Mouse (Mus musculus) heart, postnatal 25 days (tissue): ENCODE measurements around the gene Evi2a. TPM values are rescaled to one million over a fixed set of nuclear protein-coding genes. Genes with fewer than 3 reads are reported as not detected.
A peak's percentile ranks its signal among the peaks of the same experiment; 100 is the strongest.

Experiments used
- DNase-seq: peaks from one replicate; pipeline ENCODE4 v3.0.0; 2022; ENCODE audit warnings: low spot score
- intact Hi-C: fragments of 180-260 bp; cut with DNase I; formaldehyde crosslinking; loops from one replicate; pipeline ENCODE4 v1.15.1; 2025
- total RNA-seq, 2 experiments: library from RNA; stranded (reverse); gene quantifications; 2 replicates each; pipeline ENCODE4 v1.2.3; 2021

Evi2a gene
- total RNA-seq, 2 experiments from 2014 or later, result 1.9 to 2.8 TPM

DNA sequence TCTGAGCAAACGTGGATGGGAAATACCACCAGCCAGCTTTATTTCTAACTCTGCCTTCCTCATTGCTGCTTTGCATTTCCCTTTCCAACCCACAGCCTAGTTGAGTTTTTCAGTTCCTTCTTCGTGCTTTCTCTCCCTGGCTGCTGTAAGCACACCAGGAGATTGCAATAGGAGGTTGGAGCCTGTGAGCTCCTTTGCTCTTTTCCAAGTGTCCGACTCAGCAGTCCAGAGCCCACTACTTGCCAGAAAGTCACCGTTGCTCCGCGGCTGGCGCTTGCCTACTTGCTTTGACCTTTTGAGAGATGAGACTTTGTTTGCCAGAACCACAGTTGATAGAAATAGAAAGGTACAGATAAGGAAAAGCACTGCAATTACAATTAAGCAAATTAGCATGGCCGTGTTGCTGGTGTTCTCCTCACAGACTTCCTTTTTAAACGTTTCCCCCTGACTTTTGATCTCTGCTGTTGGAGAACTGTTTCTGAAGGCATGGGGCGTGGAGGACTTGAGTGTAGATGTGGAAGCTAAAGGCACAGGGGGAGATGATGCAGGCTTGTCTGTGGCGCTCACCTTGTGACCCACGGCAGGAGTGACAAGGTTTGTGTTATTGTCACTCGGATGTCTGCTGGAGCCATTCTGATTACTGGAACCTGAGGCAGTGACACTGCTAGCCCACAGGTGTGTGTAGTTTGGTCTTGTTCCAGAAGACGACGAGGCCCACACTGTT is 3.2 kb downstream of the Evi2a start:
- intact Hi-C loops, result no loop called here
- DNase-seq, result peak; percentile 9

DNA sequence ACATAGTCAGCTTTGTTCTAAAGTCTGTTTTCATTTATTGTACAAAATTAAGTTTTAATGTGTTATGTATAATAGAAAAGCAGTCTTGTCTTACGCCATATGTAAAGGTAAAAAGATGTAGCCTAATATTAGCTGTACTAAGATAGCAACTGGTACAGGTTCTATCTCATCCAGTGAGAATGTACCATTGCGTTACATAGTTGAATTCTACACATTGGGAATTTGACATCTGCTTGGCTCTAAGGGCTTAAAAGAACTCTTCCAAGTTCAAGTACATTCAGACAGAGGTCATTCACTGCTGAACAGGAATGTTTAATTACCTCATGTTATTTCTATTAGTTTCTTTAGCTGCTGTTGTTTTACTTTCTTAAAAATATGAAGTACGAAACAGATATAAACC is 3.9 kb downstream of the Evi2a start:
- no peak for DNase-seq
- intact Hi-C loops, result no loop called here

DNA sequence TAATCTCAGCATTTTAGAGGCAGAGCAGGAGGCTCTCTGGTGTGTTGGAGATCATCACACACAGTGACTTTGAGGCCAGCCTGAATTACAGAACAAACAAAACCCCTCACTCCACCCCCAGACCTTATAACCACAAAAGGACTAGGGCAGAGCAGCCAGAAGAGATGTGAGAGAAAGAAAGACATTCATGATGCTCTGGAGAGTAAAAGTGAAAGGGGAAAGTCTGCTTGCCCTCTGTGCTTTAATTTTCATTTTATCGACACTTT is 6.2 kb downstream of the Evi2a start:
- no peak for DNase-seq
- intact Hi-C loops, result no loop called here

DNA sequence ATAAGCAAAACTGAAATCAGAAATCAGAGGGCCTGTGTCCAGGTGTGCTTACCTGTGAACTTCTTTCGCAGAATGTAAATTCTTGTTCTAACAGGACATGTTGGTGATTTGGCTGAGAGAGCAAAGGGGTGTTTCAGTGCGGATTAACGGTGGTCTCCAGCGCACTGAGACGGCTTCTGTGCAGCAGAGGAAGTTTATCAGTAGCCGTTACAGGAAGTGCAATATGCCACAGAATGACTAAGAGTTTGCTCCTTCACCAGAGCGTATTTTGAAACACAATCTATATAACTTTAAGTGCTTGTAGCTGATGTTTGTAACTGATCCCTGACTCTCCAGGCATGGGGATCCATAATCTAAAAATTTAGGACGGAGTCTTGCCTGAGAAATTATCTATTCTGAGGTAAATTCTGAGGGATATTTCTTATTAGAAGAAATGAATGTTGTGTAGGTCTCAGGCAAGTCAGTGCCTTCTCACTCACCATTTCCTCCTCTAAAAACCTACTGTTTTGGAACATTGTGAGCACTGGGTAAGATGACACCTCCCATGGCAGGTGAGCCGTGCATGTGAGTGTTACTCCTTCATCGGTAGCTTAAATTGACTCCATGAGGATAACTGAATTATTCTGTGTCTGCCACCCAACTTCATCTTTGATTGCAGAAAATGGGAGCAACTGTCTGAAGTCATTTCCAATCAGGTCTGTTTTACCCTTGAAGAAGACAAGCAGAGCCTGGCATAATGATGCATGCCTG is 6.7 kb downstream of the Evi2a start, which contains the start of gene Evi2b:
Evi2b (minus strand) TSS at position 203 of the 750 bp plus-strand sequence.
- intact Hi-C loops, result no loop called here
- DNase-seq, result no peak

DNA sequence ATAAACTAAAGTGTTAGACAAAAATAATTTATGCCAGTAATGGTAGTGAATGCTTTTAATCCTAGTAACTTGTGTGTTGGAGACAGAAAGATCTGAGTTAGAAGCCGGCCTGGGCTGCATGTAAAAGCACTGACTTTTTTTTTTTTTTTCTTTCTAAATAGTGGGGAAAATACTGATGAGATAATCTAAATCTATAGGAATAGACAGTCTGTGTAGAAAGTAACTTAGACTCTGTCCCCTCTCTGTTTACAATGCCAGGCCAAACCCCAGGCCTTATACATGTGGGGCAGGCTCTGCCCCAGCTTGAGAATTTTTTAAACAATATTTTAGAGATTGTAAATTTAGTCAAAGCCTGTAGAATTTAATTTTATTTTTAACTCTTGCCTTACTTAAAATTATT is 7.5 kb downstream of the Evi2a start:
- DNase-seq, result no peak
- intact Hi-C loops, result no loop called here

DNA sequence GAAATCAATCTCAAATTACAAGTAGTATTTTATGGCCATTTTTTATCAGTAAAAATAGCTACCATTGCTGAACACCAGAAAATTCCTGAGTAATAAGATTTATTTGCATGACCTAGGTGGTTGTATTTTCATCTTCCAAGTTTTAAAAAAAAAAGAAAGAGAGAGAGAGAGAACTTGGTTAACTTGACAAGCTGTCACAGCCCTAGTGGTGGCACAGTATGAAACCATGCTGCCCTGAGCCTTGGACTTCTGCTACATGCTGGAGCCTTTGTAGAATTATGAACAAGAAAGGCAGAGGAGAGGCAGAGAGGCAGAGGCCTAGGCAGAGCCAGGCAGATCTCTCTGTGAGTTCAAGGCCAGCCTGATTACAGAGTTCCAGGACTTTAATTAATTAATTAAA is 8.5 kb downstream of the Evi2a start:
- intact Hi-C loops, result no loop called here
- no peak for DNase-seq

DNA sequence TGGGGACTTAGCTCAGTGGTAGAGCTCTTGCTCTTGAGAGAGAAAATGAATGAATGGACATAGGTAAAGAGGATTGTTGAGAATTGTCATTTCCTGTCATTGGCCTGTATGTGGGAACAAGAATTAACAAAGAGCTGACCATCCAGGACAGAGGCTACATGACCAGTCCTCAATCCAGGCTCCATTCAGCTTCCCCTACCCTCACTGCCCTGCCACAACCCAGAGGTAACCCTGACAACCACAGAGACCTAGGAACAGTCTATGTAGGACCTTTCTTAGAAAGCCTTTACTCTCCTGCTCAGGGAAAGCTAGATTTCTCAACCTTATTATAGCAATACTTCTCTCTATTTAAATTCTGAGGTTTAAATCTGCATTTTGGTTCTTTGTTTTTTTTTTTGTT is 9.6 kb downstream of the Evi2a start:
- intact Hi-C loops, result no loop called here
- no peak for DNase-seq

DNA sequence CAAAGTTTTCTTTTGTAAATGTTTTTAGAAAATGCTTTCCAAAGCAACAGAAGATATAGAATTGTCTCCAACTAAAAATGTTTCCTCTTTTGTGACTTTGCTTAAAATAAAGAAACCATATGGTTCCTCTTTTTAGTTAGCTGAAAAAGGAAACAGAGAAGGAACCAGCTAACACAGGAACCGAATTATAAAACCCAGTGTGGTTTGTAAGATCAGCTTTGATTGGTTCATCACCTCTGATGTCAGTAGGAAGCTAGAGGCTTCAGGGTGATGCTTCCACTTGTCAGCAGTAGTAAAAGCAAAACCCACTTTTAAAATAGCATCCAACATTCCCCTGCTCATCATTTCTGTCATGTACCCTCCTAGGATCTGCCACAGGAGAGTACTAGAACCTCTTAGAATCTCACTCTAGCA is 10.5 kb downstream of the Evi2a start:
- DNase-seq, result no peak
- intact Hi-C loops, result no loop called here

DNA sequence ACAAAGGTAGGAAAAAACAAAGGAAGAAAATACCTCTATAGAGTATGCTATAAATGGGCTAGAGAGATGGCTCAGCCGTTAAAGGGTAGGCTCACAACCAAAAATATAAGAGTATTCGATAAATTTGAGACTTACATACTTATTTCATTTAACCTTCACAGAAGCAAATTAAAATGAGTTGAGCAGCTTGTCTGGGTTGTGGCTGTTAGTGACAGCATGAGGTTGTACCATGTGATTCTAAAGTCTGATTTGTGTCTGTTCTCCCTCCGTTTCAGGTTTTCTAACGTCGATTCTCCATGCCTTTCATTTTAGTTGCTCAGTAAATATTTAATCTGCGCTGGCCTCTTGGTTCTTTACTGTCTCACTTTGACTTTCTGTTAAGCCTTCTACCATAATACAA is 11.1 kb downstream of the Evi2a start:
- intact Hi-C loops, result no loop called here
- DNase-seq, result no peak

DNA sequence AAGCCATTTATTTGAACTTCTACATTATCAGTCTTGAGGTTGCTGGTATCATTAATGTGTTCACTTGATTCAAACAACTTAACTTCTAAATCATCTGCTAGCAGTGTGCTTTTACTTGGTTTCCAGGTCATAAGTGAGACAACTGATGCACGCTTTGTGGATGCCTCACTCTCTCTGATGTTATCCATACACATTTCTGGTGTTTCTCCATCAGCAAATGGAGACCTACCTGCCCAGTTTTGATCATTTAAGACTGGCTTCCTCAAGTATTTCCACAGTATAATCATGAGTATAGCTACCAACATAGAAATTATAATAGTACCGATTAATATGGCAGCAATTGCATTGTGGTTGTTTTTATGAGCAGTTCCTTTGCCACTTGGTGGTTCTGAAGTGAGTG is 14.6 kb downstream of the Evi2a start:
- no peak for DNase-seq
- intact Hi-C loops, result no loop called here

DNA sequence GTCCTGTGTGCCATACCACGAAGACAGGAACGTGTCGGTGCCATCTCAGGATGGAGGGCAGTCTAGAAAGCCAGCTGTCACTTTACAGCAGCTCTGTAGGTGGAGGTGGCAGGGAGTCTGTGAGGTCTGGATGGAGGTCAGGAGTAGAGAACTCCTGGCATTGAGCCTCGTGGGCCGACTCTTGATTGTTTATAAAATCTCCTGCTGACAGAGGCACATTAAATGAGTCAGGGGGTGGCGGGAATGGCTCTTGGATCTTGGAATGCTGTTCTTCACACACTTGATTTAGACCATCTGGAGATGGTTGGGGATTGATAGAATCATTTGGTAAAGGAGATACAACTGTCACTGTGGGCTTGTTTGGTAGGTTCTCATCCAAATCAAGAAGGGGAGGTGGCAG is 15.1 kb downstream of the Evi2a start:
- intact Hi-C loops, result no loop called here
- DNase-seq, result no peak

DNA sequence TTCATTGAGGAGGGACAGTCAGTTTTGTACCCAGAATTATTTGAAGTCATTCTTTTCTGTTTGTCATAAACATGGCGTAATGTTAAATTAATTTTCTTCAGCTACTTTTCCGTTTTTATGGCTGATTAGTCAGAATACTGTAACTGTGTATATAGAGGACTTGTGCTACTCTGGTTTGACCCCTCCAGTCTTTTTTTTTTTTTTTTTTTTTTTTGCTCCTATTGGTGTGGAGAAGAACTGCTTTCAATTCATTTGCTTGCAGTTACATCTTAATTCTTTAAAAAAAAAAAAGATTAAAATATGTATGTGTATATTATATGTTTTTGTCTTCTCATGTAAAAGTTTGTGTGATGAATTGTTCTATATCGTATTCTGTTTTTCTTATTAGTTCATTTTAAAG is 18.4 kb downstream of the Evi2a start:
- intact Hi-C loops, result no loop called here

DNA sequence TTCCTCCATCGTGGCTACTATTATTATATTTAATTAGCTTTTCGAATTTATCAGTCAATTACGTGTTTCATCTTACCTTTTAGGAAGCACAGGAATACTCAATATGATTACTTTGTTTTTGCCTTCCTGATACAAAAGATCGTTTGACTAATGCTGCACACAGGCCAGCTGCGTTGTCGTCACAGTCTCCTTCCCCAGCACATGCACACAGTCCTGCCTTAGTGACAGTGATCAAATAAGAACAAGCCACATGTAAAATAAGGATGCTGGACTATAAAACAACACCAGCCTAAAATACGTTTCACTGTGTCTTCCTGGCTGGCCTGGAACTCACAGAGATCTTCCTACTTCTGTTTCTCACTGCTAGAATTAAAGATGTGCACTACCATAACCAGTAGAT is 25.9 kb downstream of the Evi2a start:
- no peak for DNase-seq
- intact Hi-C loops, result no loop called here

More for the DNA sequence above, 18.4 kb downstream of the Evi2a start:
- no peak for DNase-seq

DNA sequence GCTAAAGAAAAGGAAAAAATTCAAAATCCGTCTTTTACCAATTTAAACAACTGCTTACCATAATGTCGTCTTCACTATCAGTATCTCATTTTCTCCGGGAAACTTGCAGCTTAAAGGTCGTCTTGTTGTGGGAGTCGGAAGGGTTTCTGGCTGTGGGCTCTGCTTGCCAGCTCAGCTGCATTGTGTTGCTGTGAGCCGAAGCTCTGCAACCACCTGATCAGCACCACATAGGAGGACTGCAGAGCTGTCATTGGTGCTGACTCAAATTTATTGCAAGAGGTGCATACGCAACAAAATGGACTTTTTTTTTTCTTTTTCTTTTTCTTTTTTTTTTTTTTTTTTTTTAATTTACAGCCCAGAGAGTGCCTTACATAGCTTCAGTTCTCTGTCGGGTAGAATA is 26.6 kb downstream of the Evi2a start, which contains the start of gene Omg:
Omg (minus strand) TSS at position 240 of the 400 bp plus-strand sequence.
- no peak for DNase-seq
- intact Hi-C loops, result no loop called here

DNA sequence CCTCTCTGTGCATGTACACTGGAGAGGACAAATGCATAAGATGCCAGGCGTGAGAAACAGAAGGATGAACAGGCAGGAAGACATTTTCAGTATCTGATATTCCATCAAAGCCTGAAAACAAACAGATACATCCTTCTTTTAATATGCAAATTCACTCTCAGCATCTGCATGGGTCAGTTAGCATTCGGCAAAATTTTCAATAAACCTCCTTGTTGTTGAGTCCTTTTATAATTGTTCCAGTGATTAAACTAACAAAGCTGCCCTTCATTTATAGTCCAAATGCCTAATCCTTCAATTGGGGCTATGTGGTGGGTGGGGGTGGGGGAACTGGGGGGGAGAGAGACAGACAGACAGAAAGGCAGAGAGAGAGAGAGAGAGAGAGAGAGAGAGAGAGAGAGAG is 27.5 kb downstream of the Evi2a start:
- intact Hi-C loops, result no loop called here
- DNase-seq, result no peak

DNA sequence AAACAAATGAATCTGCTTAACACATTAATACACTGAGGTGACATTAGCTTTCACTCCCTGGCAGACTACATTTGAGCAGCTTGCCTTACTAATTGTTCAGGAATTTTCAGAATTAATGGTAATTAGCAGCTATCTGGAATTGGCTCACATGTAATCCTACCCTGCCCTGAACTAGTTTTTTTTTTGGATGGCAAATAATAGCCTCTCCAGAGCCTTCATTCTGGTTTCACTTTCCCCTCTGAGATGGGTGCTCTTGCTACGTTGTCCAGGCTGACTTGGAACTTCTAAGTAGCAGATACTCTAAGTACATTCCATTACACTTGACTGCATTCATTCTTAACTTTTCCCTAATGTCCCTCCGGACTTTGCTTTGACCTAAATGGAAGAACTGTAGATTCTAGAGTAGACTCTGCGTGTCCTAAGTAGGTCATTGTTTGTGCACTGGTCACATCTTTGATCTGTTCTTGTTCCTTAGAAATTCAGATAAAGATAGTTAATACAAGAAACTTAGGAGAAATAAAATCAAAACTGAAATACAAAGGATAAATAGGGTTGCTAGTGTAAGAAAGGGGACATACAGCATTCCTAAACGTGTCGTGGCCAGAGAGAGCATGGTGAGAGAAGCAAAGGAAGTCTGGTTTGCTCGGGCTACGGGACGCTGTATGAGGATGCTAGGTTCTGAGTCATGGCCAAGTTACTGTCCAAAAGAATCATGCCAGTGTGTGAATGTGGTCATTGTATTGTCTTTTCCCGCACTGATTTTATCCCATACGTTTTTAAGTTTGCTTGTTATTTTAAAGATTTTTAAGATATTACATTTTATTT is 35.2 kb downstream of the Evi2a start:
- DNase-seq, result no peak
- intact Hi-C loops, result no loop called here

DNA sequence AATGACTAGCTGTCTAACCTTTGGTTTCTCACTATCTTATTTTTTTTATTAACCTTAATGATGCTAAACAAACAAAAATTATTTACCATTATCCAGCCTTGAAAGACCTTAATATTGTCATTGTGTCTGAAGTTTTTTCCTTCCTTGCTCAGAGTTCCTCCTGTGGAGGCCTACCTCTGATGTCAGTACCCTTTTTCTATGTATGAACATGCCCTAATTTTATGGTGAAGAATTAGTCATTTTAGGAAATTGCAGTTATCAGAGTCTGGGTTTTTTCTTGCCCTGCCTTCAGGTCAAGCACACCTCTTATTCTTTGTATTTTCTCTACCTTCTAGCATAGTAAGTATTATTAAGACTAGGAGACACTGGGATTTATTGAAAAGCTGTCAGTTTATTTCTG is 45.7 kb downstream of the Evi2a start:
- DNase-seq, result no peak
- intact Hi-C loops, result no loop called here

DNA sequence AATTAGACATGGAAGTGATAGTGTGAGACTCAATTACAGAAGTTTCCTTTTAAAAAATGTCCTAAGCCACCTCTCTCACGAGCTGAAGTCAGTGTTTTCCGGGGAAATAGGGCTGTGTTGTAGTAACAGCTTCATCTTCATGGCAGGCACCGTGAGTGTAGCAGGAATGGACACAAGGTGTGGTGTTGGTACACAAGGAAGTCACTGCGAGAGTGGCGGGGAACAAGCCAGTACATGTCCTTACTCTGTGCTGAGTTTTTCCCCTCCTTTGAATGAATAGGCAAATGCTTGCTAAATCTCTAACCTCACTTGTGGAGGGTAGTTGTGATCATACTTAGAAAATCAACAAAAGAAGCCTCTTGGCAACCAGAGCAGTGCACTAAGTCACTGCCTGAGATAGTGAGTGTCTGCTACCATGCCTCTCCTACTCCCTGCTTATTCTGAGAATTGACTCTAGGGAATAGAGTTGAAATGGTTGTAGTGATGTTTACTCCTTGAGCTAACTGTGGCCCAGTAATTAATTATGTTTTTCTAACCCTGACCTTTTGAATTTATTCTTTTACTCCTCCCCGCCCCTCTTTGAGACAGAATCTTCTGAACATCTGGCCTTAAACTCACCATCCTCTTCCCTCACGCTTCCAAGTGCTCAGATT is 46.4 kb downstream of the Evi2a start:
- intact Hi-C loops, result no loop called here
- no peak for DNase-seq

DNA sequence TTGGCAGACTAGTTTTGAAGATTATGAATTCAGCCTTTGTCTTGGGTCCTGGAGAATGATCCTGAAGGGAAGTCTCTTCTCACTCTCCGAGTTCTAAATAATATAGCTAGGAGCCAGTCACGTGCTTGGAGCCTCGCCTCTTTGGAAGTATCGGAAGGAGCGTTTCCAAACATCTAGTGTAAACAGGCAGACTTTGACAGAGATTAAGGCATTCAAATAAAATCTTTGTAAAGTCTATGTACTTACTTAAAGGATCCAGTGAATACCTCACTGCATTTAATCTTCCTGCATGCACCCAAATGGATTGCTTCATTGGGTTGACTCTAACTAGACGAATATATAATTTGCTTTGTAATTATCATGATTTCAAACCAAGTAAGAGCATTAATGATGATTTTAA is 47.0 kb downstream of the Evi2a start:
- intact Hi-C loops, result no loop called here
- no peak for DNase-seq
